Mouse (Mus musculus) retina, adult 2 months (tissue): Measurements from ENCODE around the gene Gpr19.

ENCODE experiments used
- DNase-seq: peaks from one replicate; pipeline ENCODE4 v3.0.0-alpha.2; 2012; ENCODE audit warnings: low read depth, low spot score

The Gpr19 gene

DNA sequence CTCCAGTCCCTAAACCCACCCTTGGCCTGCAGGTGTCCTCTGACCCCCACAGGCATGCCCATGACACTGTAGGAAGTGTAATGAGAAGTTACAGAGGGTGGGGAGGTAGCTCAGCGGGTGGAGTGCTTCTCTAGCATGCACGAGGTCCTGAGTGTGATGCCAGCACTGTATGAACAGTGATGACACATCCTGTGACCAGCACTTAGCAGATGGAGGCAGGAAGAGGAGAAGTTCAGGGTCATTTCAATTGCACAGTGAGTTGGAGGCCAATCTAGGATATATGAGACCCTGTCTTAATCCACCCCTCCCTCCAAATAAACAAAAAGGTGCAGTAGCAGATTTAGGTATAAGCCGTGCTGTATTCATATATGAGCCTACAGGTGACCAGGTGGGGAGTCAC is 48.4 kb downstream of the Gpr19 start:
- no peak for DNase-seq

DNA sequence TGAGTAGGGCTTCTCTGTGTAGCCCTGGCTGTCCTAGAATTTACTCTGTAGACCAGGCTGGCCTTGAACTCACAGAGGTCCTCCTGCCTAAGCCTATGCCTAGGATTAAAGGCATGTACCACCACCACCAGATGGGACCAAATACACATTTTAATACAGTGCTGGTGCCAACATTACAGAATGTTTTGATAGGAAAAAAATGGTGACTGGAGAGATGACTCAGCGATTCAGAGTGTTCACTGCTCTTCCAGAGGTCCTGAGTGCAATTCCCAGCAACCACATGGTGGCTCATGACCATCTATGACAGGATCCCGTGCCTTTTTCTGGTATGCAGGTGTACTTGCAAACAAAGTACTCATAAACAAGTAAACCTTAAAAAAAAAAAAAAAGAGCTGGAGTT is 48.9 kb downstream of the Gpr19 start:
- no peak for DNase-seq

DNA sequence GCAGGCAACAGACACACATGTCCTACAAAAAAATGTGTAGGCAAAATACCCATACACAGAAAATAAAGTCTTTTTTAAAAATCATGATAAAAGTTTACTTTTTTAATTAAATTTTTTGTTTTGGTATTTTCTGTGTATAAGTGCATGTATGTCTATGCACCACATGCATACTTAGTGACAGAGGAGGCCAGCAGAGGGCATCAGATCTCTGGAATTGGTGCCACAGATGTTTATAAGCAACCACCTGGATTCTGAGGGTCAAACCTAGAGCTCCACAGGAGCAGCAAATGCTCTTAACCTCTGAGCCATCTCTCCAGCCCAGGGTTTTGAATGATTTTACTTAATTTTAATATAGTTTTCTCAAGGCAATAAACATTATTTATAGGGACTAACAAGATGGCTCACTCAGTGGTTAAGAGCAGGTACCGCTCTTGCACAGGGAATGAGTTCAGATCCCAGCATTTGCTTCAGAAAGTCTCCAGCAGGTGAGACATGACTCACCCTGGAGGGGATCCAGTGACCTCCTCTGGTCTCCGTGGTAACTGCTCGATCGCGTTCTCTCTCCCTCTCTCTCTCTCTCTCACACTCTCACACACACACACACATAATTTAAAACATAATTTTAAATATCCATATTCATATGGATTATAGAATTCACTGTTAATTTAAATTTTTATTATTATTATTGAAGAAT is 50.0 kb downstream of the Gpr19 start:
- no peak for DNase-seq

DNA sequence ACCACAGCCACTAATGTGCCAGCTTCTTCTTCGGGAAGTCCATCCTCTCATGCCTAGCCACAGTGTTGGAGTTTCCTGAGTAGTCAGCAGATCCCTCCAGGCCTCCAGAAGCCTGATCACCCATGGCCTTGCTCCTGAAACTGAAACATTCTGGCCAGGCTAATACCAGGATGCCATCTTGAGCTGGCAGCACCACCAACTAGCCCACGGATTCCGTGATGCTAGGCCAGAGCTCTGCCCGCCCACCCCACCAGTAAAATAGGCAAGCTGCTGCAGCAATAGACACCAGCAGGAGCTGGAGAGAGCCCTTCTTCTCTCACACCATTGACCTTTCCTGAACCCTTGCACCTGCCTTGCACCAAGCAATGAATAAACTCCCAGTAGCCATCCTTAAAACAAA is 50.8 kb downstream of the Gpr19 start:
- DNase-seq, result no peak

DNA sequence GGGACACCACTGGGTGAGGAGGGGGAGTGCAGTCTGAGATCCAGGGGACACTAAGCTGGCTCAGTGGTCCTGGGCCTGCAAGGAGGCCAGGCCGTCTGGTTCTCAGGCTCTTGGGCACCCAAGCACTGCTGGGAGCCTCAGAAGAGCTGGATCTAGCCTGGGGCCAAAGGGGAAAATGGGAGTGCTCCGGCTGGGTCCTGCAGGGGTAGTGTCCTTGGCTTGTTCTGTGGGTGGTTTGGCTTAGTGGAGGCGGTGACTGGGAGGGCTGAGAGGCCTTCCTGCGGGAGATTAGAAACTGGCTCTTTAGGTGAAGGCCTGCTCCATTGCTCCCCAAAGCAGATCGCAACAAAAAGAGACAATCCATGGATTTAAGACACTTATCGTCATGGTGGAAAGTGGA is 52.1 kb downstream of the Gpr19 start:
- DNase-seq, result no peak

DNA sequence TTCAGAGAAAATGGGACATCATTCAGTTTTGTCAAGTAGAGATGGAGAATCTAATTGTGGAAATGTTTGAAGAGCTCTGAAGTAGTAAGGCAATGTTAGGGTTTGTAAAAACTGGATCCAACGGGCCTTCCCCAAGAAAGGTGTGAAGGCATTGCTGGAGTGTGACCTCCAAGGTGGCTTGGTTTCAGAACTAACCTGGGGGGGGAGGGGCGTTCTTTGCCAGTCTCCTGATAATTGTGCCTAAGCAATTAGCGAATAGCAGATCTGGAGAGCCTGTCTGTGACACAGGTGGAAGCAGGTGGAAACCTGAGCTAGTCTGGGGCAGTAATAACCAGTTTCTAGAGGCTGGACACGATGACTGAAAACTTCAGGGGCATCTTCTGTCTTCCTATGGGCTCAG is 52.7 kb downstream of the Gpr19 start:
- no peak for DNase-seq

DNA sequence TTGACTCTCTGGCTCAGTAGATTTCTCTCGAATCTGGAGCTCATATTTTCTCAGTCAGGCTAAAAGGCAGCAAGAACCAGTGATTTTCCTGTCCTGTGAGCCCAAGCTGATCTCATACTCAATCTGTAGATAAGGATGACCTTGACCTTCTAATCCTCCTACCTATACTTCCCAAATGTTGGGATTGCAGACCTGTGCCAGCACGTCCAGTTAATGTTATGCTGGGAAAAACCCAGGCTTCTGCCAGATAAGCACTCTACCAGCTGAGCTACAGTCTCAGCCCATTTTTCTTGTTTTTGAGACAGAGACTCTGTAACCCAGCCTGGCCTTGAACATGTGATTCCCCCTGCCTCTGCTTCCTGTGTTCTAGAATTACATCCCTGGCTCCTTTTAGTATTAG is 58.0 kb downstream of the Gpr19 start:
- DNase-seq, result no peak

DNA sequence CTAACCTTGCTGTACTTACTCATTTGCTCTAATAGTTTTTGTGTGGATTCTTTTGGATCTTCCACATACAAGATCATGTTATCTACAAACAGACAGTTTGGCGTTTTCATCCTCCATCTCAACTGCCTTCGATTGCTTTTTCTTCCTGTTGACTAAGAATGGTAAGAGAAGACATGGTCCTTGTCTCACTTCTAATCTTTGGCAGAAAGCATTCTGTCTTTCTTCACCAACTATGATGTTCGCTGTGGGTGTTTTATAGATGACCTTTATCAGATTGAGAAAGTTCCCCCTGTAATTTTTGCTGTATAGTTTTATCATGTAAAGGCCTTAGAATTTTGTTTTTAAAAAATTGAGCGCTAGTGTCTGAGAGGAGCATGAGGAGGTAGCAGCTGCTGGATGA is 60.3 kb downstream of the Gpr19 start:
- DNase-seq, result no peak

DNA sequence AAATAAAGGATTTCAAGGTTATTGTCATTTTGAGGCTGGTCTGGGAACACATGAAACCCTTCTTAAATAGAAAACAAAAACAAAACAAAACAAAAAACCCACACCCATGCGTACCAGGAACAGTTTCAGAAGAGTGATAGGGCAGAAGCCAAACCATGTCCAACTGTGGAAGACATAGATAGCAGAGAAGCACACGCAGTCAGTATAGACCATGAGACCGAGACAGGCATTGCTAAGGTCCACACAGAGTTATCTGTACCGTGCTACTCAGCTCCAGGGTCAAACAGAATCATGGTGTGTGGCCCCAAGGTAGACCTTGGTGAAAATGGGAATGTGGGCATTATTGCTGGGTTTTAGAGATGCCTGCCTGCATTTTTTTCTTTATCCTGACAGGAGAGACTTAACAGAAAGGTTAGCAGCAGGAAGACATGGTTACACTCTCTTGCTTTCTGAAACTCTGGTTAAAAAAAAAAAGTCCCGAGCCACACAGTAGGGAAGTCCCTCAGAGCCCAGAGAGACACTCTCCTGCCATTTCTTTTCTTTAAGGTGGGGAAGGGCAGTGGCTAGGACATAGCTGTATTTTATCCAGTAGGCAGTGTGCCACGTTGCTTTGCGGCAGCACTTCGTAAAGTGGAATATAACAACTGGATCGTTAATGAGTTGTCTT is 63.7 kb downstream of the Gpr19 start:
- no peak for DNase-seq

DNA sequence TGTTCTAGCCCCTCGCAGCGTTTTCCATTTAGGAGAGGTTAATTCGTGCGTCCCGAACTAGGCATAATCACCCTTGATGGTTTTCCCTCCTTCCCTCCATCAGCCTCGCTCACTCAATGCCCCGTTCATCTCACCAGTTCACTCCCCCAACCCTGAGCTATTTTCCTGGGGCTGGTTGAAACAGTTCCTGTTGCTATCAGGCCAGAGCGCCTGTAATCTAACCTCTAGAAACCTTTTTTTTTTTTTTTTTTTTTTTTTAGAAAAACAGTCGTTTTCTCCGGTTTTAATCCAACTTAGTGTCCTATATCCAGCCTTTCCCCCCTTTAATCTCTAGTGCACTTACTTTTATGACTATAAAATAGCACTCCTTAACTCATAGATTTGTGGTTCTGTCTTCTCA is 67.6 kb downstream of the Gpr19 start:
- DNase-seq, result no peak

DNA sequence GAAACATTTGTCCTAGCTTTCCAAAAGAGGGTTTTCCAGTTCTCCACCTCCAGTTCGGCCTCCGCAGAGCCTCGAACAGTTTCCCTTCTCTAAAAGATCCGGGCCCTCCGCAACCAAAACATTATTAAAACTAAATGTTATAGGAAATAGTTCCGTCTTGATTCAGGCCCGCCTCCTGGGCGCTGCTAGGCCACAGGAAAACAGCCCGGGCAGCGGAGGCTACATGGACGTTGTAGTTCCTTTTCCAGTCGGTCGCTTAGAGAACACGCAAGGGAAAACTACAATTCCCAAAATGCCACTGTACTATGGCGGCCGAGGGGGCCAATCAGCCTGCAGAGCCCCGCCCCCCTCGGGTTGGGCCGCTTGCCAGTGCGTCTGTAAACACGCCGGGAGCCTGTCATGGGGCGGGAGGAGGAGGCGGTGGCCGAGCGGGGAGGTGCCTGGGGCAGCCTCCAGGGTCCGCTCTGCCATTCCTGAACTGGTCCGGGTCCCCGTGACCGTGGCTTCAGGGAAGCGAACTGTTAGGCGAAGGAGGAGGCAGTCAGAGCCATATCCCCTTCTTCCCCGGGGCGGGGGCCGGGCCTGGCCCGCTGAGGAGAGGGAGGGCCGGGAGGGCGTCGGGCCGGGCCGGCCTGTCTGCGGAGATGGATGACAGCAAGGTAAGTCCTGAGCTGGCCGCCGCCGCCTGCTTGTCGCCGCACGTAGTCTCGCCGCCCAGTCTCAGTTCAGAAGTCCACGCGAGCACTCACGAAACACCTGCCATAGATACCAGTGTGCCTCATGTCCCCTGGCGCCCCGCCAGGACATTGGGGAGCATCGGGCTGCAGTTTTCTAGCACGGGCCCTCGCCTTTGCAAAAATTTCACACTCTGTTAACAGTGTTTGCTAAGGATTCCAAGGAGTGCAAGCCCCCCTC is 68.3 kb downstream of the Gpr19 start, which contains the start of gene Crebl2:
TSS of gene Crebl2 (plus strand) at position 369 of the 915 bp plus-strand sequence.
- DNase-seq, result peak; percentile 96

DNA sequence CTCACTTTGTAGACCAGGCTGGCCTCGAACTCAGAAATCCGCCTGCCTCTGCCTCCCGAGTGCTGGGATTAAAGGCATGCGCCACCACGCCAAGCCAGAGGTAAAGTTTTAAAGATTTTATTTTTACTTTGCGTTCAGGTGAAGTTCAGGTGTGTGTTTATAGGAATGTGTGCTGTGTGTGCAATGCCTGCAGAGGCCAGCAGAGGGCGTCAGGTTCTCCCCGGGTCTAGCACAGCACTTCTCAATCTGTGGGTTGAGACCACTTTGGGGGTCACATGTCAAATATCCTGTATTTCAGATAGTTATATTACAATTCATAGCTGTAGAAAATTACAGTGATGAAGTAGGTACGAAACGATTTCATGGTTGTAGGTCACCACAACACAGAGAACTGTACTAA is 75.5 kb downstream of the Gpr19 start:
- DNase-seq, result no peak

DNA sequence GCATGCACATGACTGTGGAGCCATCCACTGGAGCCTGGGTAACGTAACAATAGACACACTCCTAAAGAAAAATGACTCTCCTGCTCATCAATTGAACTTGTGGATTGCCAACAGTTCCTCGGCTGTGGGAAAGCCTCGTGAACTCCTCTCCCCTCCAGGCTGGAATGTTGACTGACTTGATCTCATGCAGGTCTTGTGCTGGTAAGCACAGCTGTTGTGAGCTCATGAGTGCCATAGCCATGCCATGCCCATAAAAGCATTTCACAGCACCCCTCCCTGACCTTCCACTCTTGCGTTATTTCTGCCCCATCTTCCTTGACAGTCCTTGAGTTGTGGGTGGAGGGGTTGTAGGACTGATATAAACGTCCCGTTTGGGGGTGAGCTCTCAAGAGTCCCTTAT is 78.0 kb downstream of the Gpr19 start:
- DNase-seq, result no peak

DNA sequence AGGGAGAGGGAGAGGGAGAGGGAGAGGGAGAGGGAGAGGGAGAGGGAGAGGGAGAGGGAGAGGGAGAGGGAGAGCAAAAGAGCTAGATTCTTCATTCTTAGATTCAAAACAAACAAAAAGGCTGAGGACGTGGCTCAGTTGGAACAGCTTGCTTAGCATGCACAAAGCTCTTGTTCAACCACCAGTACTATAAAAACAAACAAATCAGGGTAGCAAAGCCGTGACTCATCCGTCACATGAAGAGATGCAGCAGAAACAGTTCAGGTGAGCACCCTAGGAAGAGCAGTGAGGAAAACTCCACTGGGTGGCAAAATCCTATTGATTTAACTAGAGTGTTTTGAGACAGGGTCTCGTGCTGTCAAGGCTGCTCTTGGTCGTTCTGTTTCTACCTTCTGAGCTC is 78.6 kb downstream of the Gpr19 start:
- no peak for DNase-seq
